Mouse (Mus musculus) E14TG2a.4 (cell line): ENCODE measurements at regions not wholly inside any gene's neighbourhood (a gene's known extent, or its start where the extent isn't known, plus 50 kb on each side); places are given as distances from the start of the nearest gene placed in this dataset.

Experiments
- H3K27me3 ChIP-seq: 2 replicates; pipeline ENCODE4 v1.6.1; 2014; ENCODE audit warnings: low read length, control low read depth; ENCODE audit not compliant: insufficient read depth
- H3K36me3 ChIP-seq: 2 replicates; pipeline ENCODE4 v1.6.1; 2014; ENCODE audit warnings: low read length, control low read depth; ENCODE audit not compliant: insufficient read depth
- H3K4me1 ChIP-seq: replicated peaks from 2 replicates; pipeline ENCODE4 v1.6.1; 2014; ENCODE audit warnings: low read depth, low read length, control low read depth
- H3K4me3 ChIP-seq: replicated peaks from 2 replicates; pipeline ENCODE4 v1.5.1; 2014; ENCODE audit warnings: mild to moderate bottlenecking, low read length
- H3K9me3 ChIP-seq: 2 replicates; pipeline ENCODE4 v1.6.1; 2014; ENCODE audit warnings: low read length, control low read depth
- CTCF ChIP-seq: conservative IDR thresholded peaks from 2 replicates; pipeline ENCODE4 v1.5.1; 2014; ENCODE audit warnings: low read length
- NANOG ChIP-seq: IDR thresholded peaks from 2 replicates; pipeline ENCODE4 v1.6.1; 2014; ENCODE audit warnings: borderline replicate concordance, low read length, mixed read lengths
- POU5F1 ChIP-seq: IDR thresholded peaks from 2 replicates; pipeline ENCODE4 v1.6.1; 2014; ENCODE audit warnings: low read length, borderline replicate concordance

- Histone ChIP-seq H3K4me1 (no peaks in the 10 kb centered on the region), H3K27me3 (no peaks in the 10 kb centered on the region), H3K36me3 (no peaks in the 10 kb centered on the region), H3K9me3 (no peaks in the 10 kb centered on the region), H3K4me3 (no peak overlapping the region)
- no peak for TF ChIP-seq NANOG
- TF ChIP-seq CTCF, result no peak
- no peak for TF ChIP-seq POU5F1
These were observed 86.2 kb upstream of the P2ry1 start for GRCm38 (mm10) chr3:60916411-60916810.

DNA sequence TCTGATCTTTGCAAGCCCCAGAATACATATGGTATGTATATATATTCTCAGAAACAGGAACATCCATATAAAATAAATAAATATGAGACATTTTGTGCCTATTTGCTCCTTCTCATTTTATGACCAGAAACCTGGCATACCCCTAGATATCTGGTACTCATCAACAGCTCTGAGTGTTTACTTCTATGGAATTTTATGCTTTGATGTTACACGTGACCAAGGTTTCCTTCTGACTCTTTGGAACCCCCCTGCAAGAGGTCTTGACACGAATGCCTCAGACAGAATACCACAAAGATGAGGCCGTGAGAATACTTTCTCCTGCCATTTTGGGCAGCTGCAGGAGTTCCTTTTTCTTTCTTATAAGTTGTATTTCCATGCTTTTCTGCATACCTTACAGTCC is 85.3 kb upstream of the P2ry1 start:
- TF ChIP-seq POU5F1 (no peak), NANOG (no peak), CTCF (no peak)
- H3K27me3 ChIP-seq, result no peaks in the 10 kb centered on the region
- H3K36me3 ChIP-seq, result no peaks in the 10 kb centered on the region
- no peaks in the 10 kb centered on the region for H3K4me1 ChIP-seq
- no peaks in the 10 kb centered on the region for H3K9me3 ChIP-seq
- no peak overlapping the region for H3K4me3 ChIP-seq

GRCm38 (mm10) chr3:60926024-60926547 is 76.5 kb upstream of the P2ry1 start:
- H3K4me1 ChIP-seq, result no peaks in the 10 kb centered on the region
- TF ChIP-seq NANOG (no peak), POU5F1 (no peak), CTCF (no peak)
- H3K36me3 ChIP-seq, result no peaks in the 10 kb centered on the region
- no peaks in the 10 kb centered on the region for H3K9me3 ChIP-seq
- no peak overlapping the region for H3K4me3 ChIP-seq
- H3K27me3 ChIP-seq, result no peaks in the 10 kb centered on the region

GRCm38 (mm10) chr3:60928910-60929309 is 73.7 kb upstream of the P2ry1 start:
- TF ChIP-seq POU5F1, result no peak
- TF ChIP-seq NANOG, result no peak
- no peak for TF ChIP-seq CTCF

DNA sequence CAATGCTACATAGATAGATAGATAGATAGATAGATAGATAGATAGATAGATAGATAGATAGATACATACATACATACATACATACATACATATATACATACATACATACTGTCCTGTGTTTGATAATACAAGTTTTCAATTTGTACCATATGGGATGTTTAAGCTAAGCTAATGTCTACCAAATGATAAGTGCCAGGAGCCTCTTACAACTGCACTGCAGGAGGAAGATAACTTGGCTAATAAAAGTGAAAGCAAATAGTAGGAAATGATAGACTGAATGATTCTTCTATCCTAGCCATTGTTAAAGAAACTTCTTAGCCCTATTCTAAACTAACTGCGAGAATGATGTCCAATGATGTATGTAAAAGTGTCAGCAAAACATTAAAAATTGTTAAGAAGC is 68.1 kb upstream of the P2ry1 start:
- H3K27me3 ChIP-seq, result no peaks in the 10 kb centered on the region
- TF ChIP-seq CTCF (no peak), POU5F1 (no peak), NANOG (no peak)

More at GRCm38 (mm10) chr3:60928910-60929309, 73.7 kb upstream of the P2ry1 start:
- H3K9me3 ChIP-seq, result no peaks in the 10 kb centered on the region
- H3K36me3 ChIP-seq, result no peaks in the 10 kb centered on the region
- no peak overlapping the region for H3K4me3 ChIP-seq
- H3K27me3 ChIP-seq, result no peaks in the 10 kb centered on the region
- H3K4me1 ChIP-seq, result no peaks in the 10 kb centered on the region

DNA sequence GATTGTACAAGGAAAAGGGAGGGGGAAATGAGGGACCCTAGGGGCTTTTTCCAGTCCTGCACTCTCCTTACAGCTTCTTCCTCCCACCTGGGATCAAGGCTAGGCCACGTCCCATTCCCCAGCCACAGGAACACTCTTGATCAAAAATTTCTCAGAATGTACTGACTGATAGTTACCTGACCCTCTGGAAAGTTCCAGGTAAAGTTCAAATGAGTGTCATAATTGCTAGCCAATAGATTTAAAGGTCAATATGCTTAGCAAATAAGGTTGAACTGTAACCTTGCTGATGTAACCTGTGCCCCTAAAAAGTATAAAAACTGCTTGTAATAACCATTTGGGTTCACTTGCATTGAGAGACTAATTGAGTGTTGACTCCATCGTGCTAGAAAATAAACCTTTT is 61.1 kb upstream of the P2ry1 start:
- Histone ChIP-seq H3K27me3 (no peaks in the 10 kb centered on the region), H3K4me1 (no peaks in the 10 kb centered on the region), H3K4me3 (no peak overlapping the region), H3K36me3 (no peaks in the 10 kb centered on the region), H3K9me3 (no peaks in the 10 kb centered on the region)
- TF ChIP-seq POU5F1, result no peak
- TF ChIP-seq NANOG, result no peak
- no peak for TF ChIP-seq CTCF

More for the DNA sequence above, 68.1 kb upstream of the P2ry1 start:
- Histone ChIP-seq H3K9me3 (no peaks in the 10 kb centered on the region), H3K4me1 (no peaks in the 10 kb centered on the region), H3K36me3 (no peaks in the 10 kb centered on the region), H3K4me3 (no peak overlapping the region)

GRCm38 (mm10) chr3:60948897-60949296 is 53.7 kb upstream of the P2ry1 start:
- Histone ChIP-seq H3K9me3 (no peaks in the 10 kb centered on the region), H3K4me3 (no peak overlapping the region), H3K36me3 (no peaks in the 10 kb centered on the region), H3K27me3 (no peaks in the 10 kb centered on the region), H3K4me1 (no peaks in the 10 kb centered on the region)
- TF ChIP-seq NANOG (no peak), POU5F1 (no peak), CTCF (no peak)
